Mouse (Mus musculus) liver, embryonic 12.5 days (tissue): Measurements from ENCODE around the gene Zfp422. TPM values are rescaled to one million over a fixed set of nuclear protein-coding genes. Genes with fewer than 3 reads are reported as not detected.
"Not testable (repeated sequence)": the region's sequence is repeated elsewhere in the genome, so short reads cannot be mapped to it uniquely, and the experiment has no call there.

Source experiments
- ATAC-seq: fragments of 200-750 bp; cut with Nextera tagmentation; 2 replicates; pipeline ENCODE4 v1.8.0; 2017; ENCODE audit warnings: moderate number of reproducible peaks, mild to moderate bottlenecking, moderate library complexity
- H3K27ac ChIP-seq: fragments of 300-500 bp; sonication (generic); 2 replicates; pipeline ENCODE4 v1.5.1; 2016; ENCODE audit warnings: mild to moderate bottlenecking
- H3K27me3 ChIP-seq: fragments of 300-500 bp; sonication (generic); replicated peaks from 2 replicates; pipeline ENCODE4 v1.6.1; 2016; ENCODE audit warnings: mild to moderate bottlenecking, moderate library complexity
- H3K36me3 ChIP-seq: fragments of 300-500 bp; sonication (generic); 2 replicates; pipeline ENCODE4 v1.6.1; 2016; ENCODE audit warnings: mild to moderate bottlenecking, moderate library complexity
- H3K4me1 ChIP-seq: fragments of 300-500 bp; sonication (generic); 2 replicates; pipeline ENCODE4 v1.6.1; 2016
- H3K4me2 ChIP-seq: fragments of 300-500 bp; sonication (generic); 2 replicates; pipeline ENCODE4 v1.6.1; 2016; ENCODE audit warnings: mild to moderate bottlenecking, moderate library complexity
- H3K4me3 ChIP-seq: fragments of 300-500 bp; sonication (generic); 2 replicates; pipeline ENCODE4 v1.5.1; 2016; ENCODE audit warnings: mild to moderate bottlenecking, moderate library complexity
- H3K9ac ChIP-seq: fragments of 300-500 bp; sonication (generic); 2 replicates; pipeline ENCODE4 v1.6.1; 2016; ENCODE audit warnings: mild to moderate bottlenecking, moderate library complexity
- H3K9me3 ChIP-seq: fragments of 300-500 bp; sonication (generic); replicated peaks from 2 replicates; pipeline ENCODE4 v1.6.1; 2016; ENCODE audit warnings: mild to moderate bottlenecking, moderate library complexity
- WGBS: fragments of 180-500 bp; shearing (Covaris S2); methylation state at CpG from one replicate; pipeline ENCODE4 v1.1.7; 2016; ENCODE audit not compliant: insufficient replicate concordance; 5-methylcytosine and 5-hydroxymethylcytosine counted together
- microRNA-seq: library from miRNA; unstranded; fragments of <30 nt; microRNA quantifications from one replicate; pipeline ENCODE4, GENCODE M21; 2017
- polyA plus RNA-seq: library from polyadenylated mRNA; unstranded; fragments of >200 nt; fragmentation: Nextera tagmentation; extraction: Ambion mirVana; gene quantifications from 2 replicates; pipeline ENCODE4 v1.2.1, GENCODE M21; 2016

Gene Zfp422
- polyA plus RNA-seq, 1 experiment from 2014 or later = 45.1 TPM

DNA sequence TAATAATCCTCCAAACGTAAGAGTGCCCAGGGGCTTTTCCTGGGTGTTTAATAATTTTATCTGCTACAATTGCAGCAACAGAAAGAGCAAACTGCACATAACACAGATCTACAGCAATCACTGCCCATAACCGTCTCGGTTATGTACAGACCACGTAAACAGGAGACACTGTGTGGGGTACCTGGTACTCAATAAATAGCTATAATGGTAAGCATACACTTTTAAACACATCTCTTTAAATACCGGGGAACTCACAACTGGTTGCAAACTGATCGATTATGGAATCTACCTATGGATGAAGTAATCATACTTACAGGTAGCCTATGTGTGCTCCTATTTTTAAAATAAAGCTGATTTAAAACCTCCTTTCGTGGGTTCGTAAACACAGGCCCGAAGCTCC lies 704 bp downstream of the Zfp422 start:
- no peak for ATAC-seq
- 17% methylated on average over 9 of the region's 9 CpGs for WGBS

DNA sequence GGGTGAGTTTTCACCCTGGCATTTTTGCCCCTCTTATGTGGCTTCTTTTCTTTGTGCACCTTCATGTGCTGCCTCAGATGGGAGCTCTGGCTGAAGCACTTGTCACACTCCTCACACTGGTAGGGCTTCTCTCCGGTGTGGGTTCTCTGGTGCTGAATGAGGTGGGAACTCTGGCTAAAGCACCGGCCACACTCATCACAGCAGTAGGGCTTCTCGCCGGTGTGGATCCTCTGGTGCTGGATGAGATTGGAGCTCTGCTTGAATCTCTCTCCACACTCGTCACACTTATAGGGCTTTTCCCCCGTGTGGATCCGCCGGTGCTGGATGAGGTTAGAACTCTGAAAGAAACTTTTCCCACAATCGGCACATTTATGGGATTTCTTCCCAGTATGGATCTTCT lies 2.4 kb downstream of the Zfp422 start:
- H3K4me2 ChIP-seq, H3K27me3 ChIP-seq, H3K9me3 ChIP-seq, H3K27ac ChIP-seq, ATAC-seq, H3K4me3 ChIP-seq, H3K9ac ChIP-seq: not testable (repeated sequence)
- H3K4me1 ChIP-seq = peaks cover 20% of the 10 kb centered on the region
- H3K36me3 ChIP-seq = peaks cover 18% of the 10 kb centered on the region
- WGBS = 87% methylated on average over 9 of the region's 9 CpGs

More for the DNA sequence above, 704 bp downstream of the Zfp422 start:
- Histone ChIP-seq H3K4me2 (peak overlapping the region; percentile 76), H3K4me3 (peak overlapping the region; percentile 71), H3K4me1 (peaks cover 12% of the 10 kb centered on the region), H3K27me3 (no peaks in the 10 kb centered on the region), H3K9me3 (no peaks in the 10 kb centered on the region), H3K36me3 (peaks cover 18% of the 10 kb centered on the region), H3K27ac (peak overlapping the region; percentile 73; the same call in 1 of the 2 replicates), H3K9ac (peak overlapping the region; percentile 81)

DNA sequence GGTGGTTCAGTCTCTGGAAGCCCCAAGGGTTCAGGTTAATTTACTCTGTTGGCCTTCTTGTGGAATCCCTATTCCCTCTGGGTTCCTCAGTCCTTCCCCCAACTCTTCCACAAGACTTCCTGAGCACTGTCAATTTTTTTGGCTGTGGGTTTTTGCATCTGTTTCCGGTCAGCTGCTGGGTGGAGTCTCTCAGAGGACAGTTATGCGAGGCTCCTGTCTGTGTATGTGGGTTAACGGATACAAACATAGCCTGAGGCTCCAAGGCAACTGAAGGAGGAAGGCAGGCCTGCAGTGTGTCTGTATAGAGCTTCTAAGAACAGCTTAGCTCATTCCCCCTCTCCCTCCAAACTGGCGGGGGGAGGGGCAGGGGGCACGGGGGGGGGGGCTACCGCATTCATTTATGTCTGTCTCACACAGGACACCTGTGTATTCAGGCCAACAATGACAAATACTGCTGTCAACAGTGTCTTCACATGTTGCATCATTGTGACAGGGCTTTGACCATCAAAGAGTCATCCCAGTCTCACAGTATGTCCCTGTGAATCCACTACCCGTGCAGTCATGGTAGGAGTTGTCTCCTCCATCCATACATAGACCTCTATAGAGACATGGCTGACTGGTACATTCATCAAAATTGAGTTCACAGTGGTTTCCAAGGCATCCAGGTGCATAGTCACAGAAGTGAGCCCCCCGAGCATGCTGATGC lies 7.3 kb downstream of the Zfp422 start:
- WGBS = 25% methylated on average over 8 of the region's 8 CpGs
- H3K36me3 ChIP-seq = peaks cover 11% of the 10 kb centered on the region
- H3K4me2 ChIP-seq = no peak overlapping the region
- no peaks in the 10 kb centered on the region for H3K9me3 ChIP-seq
- no peak overlapping the region; the same call in 1 of the 2 replicates for H3K27ac ChIP-seq
- no peak overlapping the region for H3K4me3 ChIP-seq
- H3K27me3 ChIP-seq = no peaks in the 10 kb centered on the region
- no peak overlapping the region for H3K9ac ChIP-seq
- peak; percentile 61; the same call in 1 of the 2 replicates for ATAC-seq
- H3K4me1 ChIP-seq = 0 out of 2 replicates have a peak, but pooled peaks cover 8% of the 10 kb centered on the region

DNA sequence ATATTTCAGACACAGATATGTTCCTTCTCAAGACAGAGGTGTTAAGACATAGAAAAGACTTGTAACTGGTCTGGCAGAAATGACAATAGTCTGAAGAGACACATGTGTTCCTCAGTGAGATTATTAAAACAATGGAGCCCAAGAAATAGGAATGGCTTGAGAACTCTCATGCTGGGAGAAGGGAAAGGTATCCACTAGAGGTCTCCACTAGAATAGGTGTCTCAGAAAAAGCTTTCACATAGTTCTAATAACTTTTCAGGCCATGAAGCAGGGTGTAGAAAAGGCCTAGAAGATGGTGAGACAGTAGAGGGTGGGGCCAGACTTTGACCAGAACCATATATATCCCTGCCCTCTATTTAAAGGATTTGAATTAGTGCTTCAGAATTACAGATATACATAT lies 10.7 kb downstream of the Zfp422 start:
- no peak overlapping the region for H3K4me3 ChIP-seq
- H3K9me3 ChIP-seq = no peaks in the 10 kb centered on the region
- no peak overlapping the region for H3K9ac ChIP-seq
- no peak for ATAC-seq
- H3K4me1 ChIP-seq = 0 out of 2 replicates have a peak, but pooled peaks cover 8% of the 10 kb centered on the region
- H3K36me3 ChIP-seq = no peaks in the 10 kb centered on the region
- no peaks in the 10 kb centered on the region for H3K27me3 ChIP-seq
- no peak overlapping the region for H3K4me2 ChIP-seq
- no peak overlapping the region for H3K27ac ChIP-seq

DNA sequence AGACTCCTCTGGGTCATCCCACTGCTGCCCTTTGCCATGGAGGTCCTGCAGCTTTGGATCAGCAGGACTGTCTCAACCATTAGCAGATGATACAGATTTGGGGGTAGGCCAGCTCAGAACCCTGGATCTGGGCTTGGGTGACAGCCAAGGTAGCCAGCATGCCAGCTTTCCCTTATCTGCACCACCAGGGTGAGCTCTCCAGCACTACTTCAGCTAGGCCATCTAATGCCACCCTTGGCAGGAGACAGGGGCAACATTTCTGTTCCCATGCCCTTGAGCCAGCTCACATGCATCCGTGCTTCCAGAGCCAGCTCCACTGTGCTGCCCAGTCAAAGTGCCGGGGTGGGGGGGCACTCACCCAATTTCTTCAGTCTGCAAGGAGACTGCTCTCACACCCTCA lies 13.1 kb downstream of the Zfp422 start:
- Histone ChIP-seq H3K27me3 (no peaks in the 10 kb centered on the region), H3K9me3 (no peaks in the 10 kb centered on the region), H3K9ac (no peak overlapping the region), H3K36me3 (no peaks in the 10 kb centered on the region), H3K4me3 (no peak overlapping the region), H3K4me2 (no peak overlapping the region), H3K27ac (no peak overlapping the region), H3K4me1 (no peaks in the 10 kb centered on the region)
- no peak for ATAC-seq
- 67% methylated on average over 2 of the region's 2 CpGs for WGBS

DNA sequence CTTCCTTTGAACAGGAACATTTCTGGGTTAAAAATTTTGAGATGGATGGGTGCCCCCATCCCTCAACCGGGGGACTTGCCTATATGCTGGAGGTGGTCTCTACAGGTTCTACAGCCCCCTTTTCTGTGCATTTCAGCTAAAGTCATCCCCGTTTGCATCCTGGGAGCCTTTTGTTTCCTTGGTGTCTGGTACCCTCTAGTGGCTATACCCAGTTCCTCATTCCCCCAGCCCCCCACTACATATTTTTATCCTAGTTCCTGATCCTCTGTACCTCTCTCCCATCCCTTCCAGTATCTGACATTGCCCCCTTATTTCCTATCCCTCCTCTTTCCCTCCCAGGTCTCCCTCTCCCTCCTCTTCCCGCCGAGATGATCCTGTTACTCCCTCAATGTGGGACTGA lies 21.6 kb downstream of the Zfp422 start:
- Histone ChIP-seq H3K27me3 (no peaks in the 10 kb centered on the region), H3K9ac (no peak overlapping the region), H3K27ac (no peak overlapping the region), H3K4me2 (no peak overlapping the region), H3K9me3 (no peaks in the 10 kb centered on the region), H3K4me3 (no peak overlapping the region), H3K36me3 (no peaks in the 10 kb centered on the region), H3K4me1 (no peaks in the 10 kb centered on the region)
- 25% methylated on average over 4 of the region's 4 CpGs for WGBS
- no peak for ATAC-seq

DNA sequence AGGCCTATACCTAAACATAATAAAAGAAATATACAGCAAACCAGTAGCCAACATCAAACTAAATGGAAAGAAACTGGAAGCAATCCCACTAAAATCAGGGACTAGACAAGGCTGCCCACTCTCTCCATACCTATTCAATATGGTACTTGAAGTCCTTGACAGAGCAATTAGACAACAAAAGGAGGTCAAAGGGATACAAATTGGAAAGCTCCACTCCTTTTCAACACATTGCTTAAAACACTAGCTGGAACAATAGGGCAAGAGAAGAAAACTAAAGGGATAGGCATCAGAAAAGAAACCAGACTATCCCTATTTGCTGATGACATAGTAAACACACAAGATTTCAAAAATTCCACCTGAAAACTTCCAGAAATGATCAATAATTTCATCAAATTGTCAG lies 27.8 kb downstream of the Zfp422 start:
- H3K27ac ChIP-seq, ATAC-seq, H3K27me3 ChIP-seq, H3K9ac ChIP-seq, H3K9me3 ChIP-seq, H3K36me3 ChIP-seq, H3K4me3 ChIP-seq, H3K4me2 ChIP-seq, H3K4me1 ChIP-seq: not testable (repeated sequence)

DNA sequence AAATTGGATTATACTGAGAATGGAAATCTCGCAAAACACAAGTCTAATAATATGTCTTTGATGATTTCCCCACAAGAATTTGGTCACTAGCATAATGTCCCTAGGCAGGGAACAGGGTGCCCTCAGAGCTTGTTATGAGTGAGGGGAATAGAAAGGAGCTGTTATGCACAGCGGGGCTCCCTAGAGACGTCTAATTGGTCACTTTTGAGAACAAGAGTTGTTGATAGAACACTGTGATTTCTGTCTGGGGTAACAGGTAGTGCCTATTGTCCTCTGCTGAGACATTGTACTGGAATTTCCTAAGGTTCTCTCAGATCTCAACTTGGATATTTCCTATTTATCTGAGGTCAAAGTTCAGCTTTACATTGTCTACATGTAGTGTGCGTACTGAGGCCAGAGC lies 44.7 kb downstream of the Zfp422 start, which contains the start of gene Olfr215:
Gene Olfr215, minus strand, starts transcription at position 101 of the 400 bp plus-strand sequence.
- Histone ChIP-seq H3K27me3 (no peaks in the 10 kb centered on the region), H3K36me3 (no peaks in the 10 kb centered on the region), H3K4me3 (no peak within 1 kb of the TSS), H3K9ac (no peak within 1 kb of the TSS), H3K4me1 (no peaks in the 10 kb centered on the region), H3K4me2 (no peak within 1 kb of the TSS), H3K27ac (no peak within 1 kb of the TSS), H3K9me3 (no peaks in the 10 kb centered on the region)
- WGBS = 68% methylated on average over 4 of the region's 4 CpGs
- no peak for ATAC-seq

Small RNAs within 50 kb of the gene (microRNA-seq; reads per million reads assigned to microRNA genes)
- gene Mir7043 = not detected

Other genes with a start within 250 kb of the Zfp422 start
- gene Alox5, start 167.8 kb downstream of the Zfp422 start, polyA plus RNA-seq = 3.9 and 4.0 TPM in 2 replicates
- not detected in 2 replicates for gene Olfr211, start 139.9 kb downstream of the Zfp422 start, polyA plus RNA-seq
- gene Olfr212, start 122.5 kb downstream of the Zfp422 start, polyA plus RNA-seq = not detected in 2 replicates
- not detected in 2 replicates for gene Olfr213, start 90.5 kb downstream of the Zfp422 start, polyA plus RNA-seq
- 0.26 and 0.37 TPM in 2 replicates for gene Gm5580, start 77.9 kb downstream of the Zfp422 start, polyA plus RNA-seq
- not detected in 2 replicates for gene Olfr214, start 74.8 kb downstream of the Zfp422 start, polyA plus RNA-seq
- gene Olfr215, start 44.8 kb downstream of the Zfp422 start, polyA plus RNA-seq = not detected in 2 replicates
- 2.2 and 3.3 TPM in 2 replicates for gene Depp1, start 21.6 kb upstream of the Zfp422 start, polyA plus RNA-seq
- 3.3 and 4.0 TPM in 2 replicates for gene Rassf4, start 45.0 kb upstream of the Zfp422 start, polyA plus RNA-seq
- gene Tmem72, start 87.9 kb upstream of the Zfp422 start, polyA plus RNA-seq = 0.01 and 0.02 TPM in 2 replicates